Mouse (Mus musculus) liver, embryonic 13.5 days (tissue): ENCODE measurements around the gene Slc1a2. TPM values are rescaled to one million over a fixed set of nuclear protein-coding genes. Genes with fewer than 3 reads are reported as not detected.
A peak's percentile ranks its signal among the peaks of the same experiment; 100 is the strongest.

ENCODE experiments used
- ATAC-seq: fragments of 200-750 bp; cut with Nextera tagmentation; 2 replicates; pipeline ENCODE4 v1.8.0; 2017; ENCODE audit warnings: low read depth, mild to moderate bottlenecking, moderate number of reproducible peaks, moderate library complexity
- DNase-seq: peaks from one replicate; pipeline ENCODE4 v3.0.0; 2022
- H3K27ac ChIP-seq: fragments of 300-500 bp; sonication (generic); 2 replicates; pipeline ENCODE4 v1.5.1; 2015; ENCODE audit warnings: moderate library complexity, mild to moderate bottlenecking, inconsistent platforms
- H3K27me3 ChIP-seq: fragments of 300-500 bp; sonication (generic); 2 replicates; pipeline ENCODE4 v1.6.1; 2015; ENCODE audit warnings: mild to moderate bottlenecking, inconsistent platforms
- H3K36me3 ChIP-seq: fragments of 300-500 bp; sonication (generic); 2 replicates; pipeline ENCODE4 v1.6.1; 2015; ENCODE audit warnings: mild to moderate bottlenecking, inconsistent platforms
- H3K4me1 ChIP-seq: fragments of 300-500 bp; sonication (generic); replicated peaks from 2 replicates; pipeline ENCODE4 v1.6.1; 2015; ENCODE audit warnings: inconsistent platforms
- H3K4me2 ChIP-seq: fragments of 300-500 bp; sonication (generic); 2 replicates; pipeline ENCODE4 v1.6.1; 2015; ENCODE audit warnings: inconsistent platforms, mild to moderate bottlenecking, moderate library complexity
- H3K4me3 ChIP-seq: fragments of 300-500 bp; sonication (generic); replicated peaks from 2 replicates; pipeline ENCODE4 v1.5.1; 2015; ENCODE audit warnings: mild to moderate bottlenecking, inconsistent platforms
- H3K9ac ChIP-seq: fragments of 300-500 bp; sonication (generic); 2 replicates; pipeline ENCODE4 v1.6.1; 2015; ENCODE audit warnings: mild to moderate bottlenecking, inconsistent platforms
- H3K9me3 ChIP-seq: fragments of 300-500 bp; sonication (generic); replicated peaks from 2 replicates; pipeline ENCODE4 v1.6.1; 2016; ENCODE audit warnings: inconsistent platforms
- WGBS: fragments of 180-500 bp; shearing (Covaris S2); methylation state at CpG from one replicate; pipeline ENCODE4 v1.1.7; 2015; ENCODE audit not compliant: insufficient replicate concordance; 5-methylcytosine and 5-hydroxymethylcytosine counted together
- polyA plus RNA-seq: library from polyadenylated mRNA; unstranded; fragments of >200 nt; fragmentation: Nextera tagmentation; extraction: Ambion mirVana; gene quantifications from 2 replicates; pipeline ENCODE4 v1.2.1, GENCODE M21; 2015

The Slc1a2 gene
- 0.38 and 0.41 TPM in 2 replicates for polyA plus RNA-seq

GRCm38 (mm10) chr2:102658163-102658660 is at the start of gene Slc1a2:
Gene Slc1a2, plus strand, starts transcription at chr2:102658659.
- Histone ChIP-seq H3K9ac (no peak within 1 kb of the TSS), H3K27ac (no peak within 1 kb of the TSS)

GRCm38 (mm10) chr2:102610485-102610884 is 48.0 kb upstream of the Slc1a2 start:
- DNase-seq (no peak), ATAC-seq (no peak)
- H3K9ac ChIP-seq, result no peak overlapping the region
- H3K4me3 ChIP-seq, result no peak overlapping the region
- no peaks in the 10 kb centered on the region for H3K36me3 ChIP-seq
- no peaks in the 10 kb centered on the region for H3K9me3 ChIP-seq
- 81% methylated on average over 4 of the region's 4 CpGs for WGBS
- H3K27me3 ChIP-seq, result no peaks in the 10 kb centered on the region
- no peak overlapping the region for H3K27ac ChIP-seq
- H3K4me1 ChIP-seq, result no peaks in the 10 kb centered on the region
- H3K4me2 ChIP-seq, result no peak overlapping the region

More at GRCm38 (mm10) chr2:102658163-102658660, at the start of gene Slc1a2:
- ATAC-seq (no peak), DNase-seq (no peak)
- H3K4me3 ChIP-seq, result peak within 1 kb of the TSS; percentile 52
- 2% methylated on average over 20 of the region's 20 CpGs for WGBS
- H3K9me3 ChIP-seq, result no peaks in the 10 kb centered on the region
- peaks cover 63% of the 10 kb centered on the region for H3K27me3 ChIP-seq
- H3K36me3 ChIP-seq, result no peaks in the 10 kb centered on the region
- peak within 1 kb of the TSS; percentile 67 for H3K4me2 ChIP-seq
- H3K4me1 ChIP-seq, result 0 out of 2 replicates have a peak, but pooled peaks cover 3% of the 10 kb centered on the region

DNA sequence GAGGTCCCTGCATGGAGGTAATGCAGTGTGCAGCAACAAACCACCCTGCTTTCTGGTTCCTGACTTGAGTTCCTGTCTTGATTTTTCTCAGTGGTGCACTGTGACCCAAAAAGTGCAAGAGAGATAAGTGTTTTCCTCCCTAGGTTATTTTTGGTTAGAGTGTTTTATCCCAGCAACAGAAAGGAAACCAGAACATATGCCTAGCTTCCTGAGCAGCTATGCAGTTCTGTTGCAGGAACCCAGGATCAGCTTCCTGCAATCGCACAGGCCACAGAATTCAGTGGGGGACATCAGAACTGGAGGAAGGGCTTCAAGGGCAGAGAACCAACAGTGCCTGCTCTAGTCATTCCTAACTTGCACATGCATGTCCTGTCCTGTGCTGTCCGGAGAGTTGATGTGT is 41.8 kb upstream of the Slc1a2 start:
- DNase-seq (no peak), ATAC-seq (0 out of 2 replicates have a peak, but pooled peaks have one; percentile 18)
- Histone ChIP-seq H3K27ac (no peak overlapping the region), H3K4me2 (no peak overlapping the region), H3K9ac (no peak overlapping the region), H3K9me3 (no peaks in the 10 kb centered on the region), H3K4me3 (no peak overlapping the region), H3K4me1 (no peaks in the 10 kb centered on the region), H3K27me3 (no peaks in the 10 kb centered on the region), H3K36me3 (no peaks in the 10 kb centered on the region)
- WGBS, result 27% methylated on average over 2 of the region's 2 CpGs

DNA sequence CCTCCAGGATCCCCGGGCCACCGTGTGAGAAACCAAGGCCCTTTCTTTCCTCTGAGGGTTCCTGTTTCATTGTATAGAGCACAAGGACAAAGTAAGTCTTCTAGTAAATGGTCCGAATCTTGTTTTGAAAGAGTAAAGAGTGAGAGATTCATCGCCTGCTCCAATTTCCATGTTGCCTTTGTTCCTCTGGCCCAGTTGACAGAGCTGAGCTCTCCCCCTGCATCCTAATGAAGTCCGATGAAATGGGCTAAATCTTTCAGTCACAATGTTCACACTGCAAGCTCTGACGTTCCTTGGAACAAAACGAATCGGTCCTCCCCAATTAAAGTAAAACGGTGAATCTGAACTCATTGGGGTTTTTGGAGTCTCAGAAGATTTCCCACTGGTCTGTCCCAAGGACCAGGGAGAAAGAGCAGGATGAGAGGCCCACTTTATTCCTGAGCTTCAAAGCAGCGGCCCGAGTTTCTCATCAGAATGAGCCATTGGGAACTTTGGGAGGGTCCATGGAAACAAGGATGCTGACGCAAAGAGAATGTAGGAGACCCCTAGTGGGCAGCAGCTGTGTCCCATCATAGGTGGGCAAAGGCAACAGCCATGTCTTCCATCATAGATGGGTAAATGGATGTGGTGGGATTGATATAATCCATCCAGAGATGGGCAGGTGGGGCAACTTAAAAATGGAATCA is 37.6 kb upstream of the Slc1a2 start:
- H3K9me3 ChIP-seq, result no peaks in the 10 kb centered on the region
- H3K4me3 ChIP-seq, result no peak overlapping the region
- H3K27ac ChIP-seq, result no peak overlapping the region
- no peaks in the 10 kb centered on the region for H3K27me3 ChIP-seq
- ATAC-seq (no peak), DNase-seq (no peak)
- WGBS, result 71% methylated on average over 12 of the region's 12 CpGs
- H3K4me1 ChIP-seq, result no peaks in the 10 kb centered on the region
- no peak overlapping the region for H3K9ac ChIP-seq
- no peaks in the 10 kb centered on the region for H3K36me3 ChIP-seq
- H3K4me2 ChIP-seq, result no peak overlapping the region

DNA sequence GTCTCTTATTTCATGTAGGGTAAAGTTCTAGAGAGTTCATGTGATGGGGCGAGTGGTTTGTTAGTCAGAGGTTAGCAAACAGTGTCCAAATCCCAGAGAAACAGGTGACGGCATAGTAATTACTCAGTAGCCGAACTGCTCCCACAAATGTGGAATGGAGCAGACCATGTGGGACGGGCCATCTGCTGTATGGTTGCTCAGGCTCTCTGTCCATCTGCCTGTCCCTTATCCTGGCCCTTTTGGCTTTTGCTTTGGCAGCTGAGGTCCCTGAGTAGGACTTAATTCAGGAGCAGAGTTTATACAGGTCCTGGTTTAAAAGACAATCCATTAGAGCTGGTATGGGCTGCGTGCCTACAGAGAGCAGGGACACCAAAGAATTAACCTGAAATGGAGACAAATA is 36.3 kb upstream of the Slc1a2 start:
- WGBS, result 62% methylated on average over 5 of the region's 5 CpGs
- H3K9ac ChIP-seq, result no peak overlapping the region
- H3K27ac ChIP-seq, result no peak overlapping the region
- no peaks in the 10 kb centered on the region for H3K4me1 ChIP-seq
- H3K4me3 ChIP-seq, result no peak overlapping the region
- no peaks in the 10 kb centered on the region for H3K9me3 ChIP-seq
- H3K4me2 ChIP-seq, result no peak overlapping the region
- ATAC-seq (no peak), DNase-seq (no peak)
- H3K27me3 ChIP-seq, result no peaks in the 10 kb centered on the region
- no peaks in the 10 kb centered on the region for H3K36me3 ChIP-seq

- no peak overlapping the region for H3K9ac ChIP-seq
- ATAC-seq (no peak), DNase-seq (no peak)
- no peak overlapping the region for H3K27ac ChIP-seq
- no peaks in the 10 kb centered on the region for H3K4me1 ChIP-seq
- H3K36me3 ChIP-seq, result no peaks in the 10 kb centered on the region
- H3K27me3 ChIP-seq, result no peaks in the 10 kb centered on the region
- no peak overlapping the region for H3K4me3 ChIP-seq
- no peaks in the 10 kb centered on the region for H3K9me3 ChIP-seq
- no peak overlapping the region for H3K4me2 ChIP-seq
These were observed 35.5 kb upstream of the Slc1a2 start for GRCm38 (mm10) chr2:102622943-102623342.

- WGBS, result 78% methylated on average over 1 of the region's 1 CpGs
- H3K9me3 ChIP-seq, result no peaks in the 10 kb centered on the region
- H3K4me2 ChIP-seq, result no peak overlapping the region
- no peak overlapping the region for H3K27ac ChIP-seq
- no peaks in the 10 kb centered on the region for H3K36me3 ChIP-seq
- no peak overlapping the region for H3K4me3 ChIP-seq
- no peaks in the 10 kb centered on the region for H3K27me3 ChIP-seq
- DNase-seq (no peak), ATAC-seq (no peak)
- H3K4me1 ChIP-seq, result no peaks in the 10 kb centered on the region
- no peak overlapping the region for H3K9ac ChIP-seq
These were observed 33.9 kb upstream of the Slc1a2 start for GRCm38 (mm10) chr2:102624538-102624937.

GRCm38 (mm10) chr2:102632361-102632760 is 26.1 kb upstream of the Slc1a2 start:
- no peak for ATAC-seq
- Histone ChIP-seq H3K9me3 (no peaks in the 10 kb centered on the region), H3K4me3 (no peak overlapping the region), H3K27ac (no peak overlapping the region), H3K9ac (no peak overlapping the region), H3K27me3 (no peaks in the 10 kb centered on the region), H3K4me1 (no peaks in the 10 kb centered on the region), H3K4me2 (no peak overlapping the region), H3K36me3 (no peaks in the 10 kb centered on the region)
- no peak for DNase-seq
- 77% methylated on average over 4 of the region's 4 CpGs for WGBS

DNA sequence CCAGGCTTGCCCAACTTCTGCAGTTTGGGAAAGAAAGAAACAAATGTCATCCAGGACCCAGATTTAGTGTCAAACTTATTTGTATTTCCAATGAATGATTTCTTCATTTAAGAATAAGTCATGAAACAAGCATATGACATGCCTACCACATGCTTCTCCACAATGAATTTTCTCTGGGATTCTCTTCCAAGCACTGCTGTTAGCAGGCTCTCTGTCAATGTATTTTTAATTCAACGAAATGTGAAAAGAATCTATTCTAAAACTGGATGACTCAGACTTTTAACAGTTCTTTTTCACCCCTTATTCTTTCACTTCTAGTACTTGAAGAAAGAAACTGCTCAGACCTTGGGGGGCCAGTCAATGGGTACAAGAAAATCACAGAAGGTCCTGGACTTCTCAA is 24.4 kb upstream of the Slc1a2 start:
- ATAC-seq, result no peak
- no peaks in the 10 kb centered on the region for H3K9me3 ChIP-seq
- H3K4me1 ChIP-seq, result no peaks in the 10 kb centered on the region
- WGBS, result 58% methylated on average over 1 of the region's 1 CpGs
- no peaks in the 10 kb centered on the region for H3K27me3 ChIP-seq
- H3K4me3 ChIP-seq, result no peak overlapping the region
- no peak for DNase-seq
- no peak overlapping the region for H3K4me2 ChIP-seq
- H3K9ac ChIP-seq, result no peak overlapping the region
- no peak overlapping the region for H3K27ac ChIP-seq
- H3K36me3 ChIP-seq, result no peaks in the 10 kb centered on the region

- no peaks in the 10 kb centered on the region for H3K4me1 ChIP-seq
- no peaks in the 10 kb centered on the region for H3K27me3 ChIP-seq
- no peak overlapping the region for H3K27ac ChIP-seq
These were observed 22.9 kb upstream of the Slc1a2 start for GRCm38 (mm10) chr2:102635523-102636060.

DNA sequence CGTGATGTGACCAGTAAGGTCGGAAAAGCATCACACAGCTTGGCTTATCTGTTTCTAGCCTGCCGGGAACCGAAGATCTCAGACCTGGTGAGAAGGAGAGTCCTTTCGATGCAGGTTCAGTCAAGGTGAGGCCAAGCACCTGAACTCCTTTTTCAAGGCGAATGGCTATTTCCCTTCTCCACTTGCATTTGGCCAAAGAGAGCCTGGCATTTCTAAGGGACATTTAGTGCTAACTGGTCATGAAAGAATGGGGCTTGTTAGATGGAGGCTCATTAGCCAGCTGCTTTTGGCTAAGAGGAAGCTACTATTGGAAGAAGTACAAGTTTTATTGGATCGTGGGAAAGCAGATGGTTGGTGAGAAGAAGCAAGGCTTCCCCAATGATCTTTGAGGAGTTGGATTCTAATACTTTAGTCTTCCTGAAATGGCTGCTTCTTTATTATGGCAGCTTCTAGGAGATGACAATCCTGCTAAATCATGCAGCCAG is 22.3 kb upstream of the Slc1a2 start:
- no peak overlapping the region for H3K4me2 ChIP-seq
- no peak overlapping the region for H3K4me3 ChIP-seq
- H3K9ac ChIP-seq, result no peak overlapping the region
- H3K27me3 ChIP-seq, result no peaks in the 10 kb centered on the region
- no peak for ATAC-seq
- no peaks in the 10 kb centered on the region for H3K4me1 ChIP-seq
- 84% methylated on average over 7 of the region's 7 CpGs for WGBS
- DNase-seq, result no peak
- no peaks in the 10 kb centered on the region for H3K36me3 ChIP-seq
- no peaks in the 10 kb centered on the region for H3K9me3 ChIP-seq
- no peak overlapping the region for H3K27ac ChIP-seq

More at GRCm38 (mm10) chr2:102635523-102636060, 22.9 kb upstream of the Slc1a2 start:
- Histone ChIP-seq H3K4me2 (no peak overlapping the region), H3K4me3 (no peak overlapping the region), H3K9me3 (no peaks in the 10 kb centered on the region), H3K9ac (no peak overlapping the region), H3K36me3 (no peaks in the 10 kb centered on the region)
- DNase-seq (no peak), ATAC-seq (no peak)
- 55% methylated on average over 3 of the region's 3 CpGs for WGBS

- H3K9me3 ChIP-seq, result no peaks in the 10 kb centered on the region
- H3K27me3 ChIP-seq, result no peaks in the 10 kb centered on the region
- no peak overlapping the region for H3K27ac ChIP-seq
- H3K9ac ChIP-seq, result no peak overlapping the region
- ATAC-seq, result no peak
- no peak overlapping the region for H3K4me3 ChIP-seq
- 30% methylated on average over 5 of the region's 5 CpGs for WGBS
- no peak overlapping the region for H3K4me2 ChIP-seq
- no peaks in the 10 kb centered on the region for H3K4me1 ChIP-seq
- no peak for DNase-seq
- H3K36me3 ChIP-seq, result no peaks in the 10 kb centered on the region
These were observed 20.3 kb upstream of the Slc1a2 start for GRCm38 (mm10) chr2:102638140-102638539.
